Mouse (Mus musculus) neural tube, embryonic 11.5 days (tissue): Measurements from ENCODE around the gene Syngr3. TPM values are rescaled to one million over a fixed set of nuclear protein-coding genes. Genes with fewer than 3 reads are reported as not detected.

ENCODE experiments used
- ATAC-seq: fragments of 200-750 bp; cut with Nextera tagmentation; 2 replicates; pipeline ENCODE4 v1.8.0; 2017; ENCODE audit warnings: moderate number of reproducible peaks, mild to moderate bottlenecking, moderate TSS enrichment, moderate library complexity; ENCODE audit not compliant: insufficient read depth, low FRiP score, low TSS enrichment
- DNase-seq: peaks from one replicate; pipeline ENCODE4 v3.0.0-alpha.2; 2015; ENCODE audit warnings: low spot score
- H3K27ac ChIP-seq: fragments of 300-500 bp; sonication (generic); 2 replicates; pipeline ENCODE4 v1.5.1; 2014; ENCODE audit warnings: low read depth, mild to moderate bottlenecking, low read length
- H3K27me3 ChIP-seq: fragments of 300-500 bp; sonication (generic); 2 replicates; pipeline ENCODE4 v1.6.1; 2014; ENCODE audit warnings: mild to moderate bottlenecking, low read length, mixed read lengths; ENCODE audit not compliant: control insufficient read depth, insufficient read depth
- H3K36me3 ChIP-seq: fragments of 300-500 bp; sonication (generic); 2 replicates; pipeline ENCODE4 v1.6.1; 2014; ENCODE audit warnings: mild to moderate bottlenecking, low read length, moderate library complexity, mixed read lengths; ENCODE audit not compliant: control insufficient read depth, insufficient read depth
- H3K4me1 ChIP-seq: fragments of 300-500 bp; sonication (generic); 2 replicates; pipeline ENCODE4 v1.6.1; 2014; ENCODE audit warnings: low read length, mixed read lengths; ENCODE audit not compliant: control insufficient read depth, insufficient read depth
- H3K4me2 ChIP-seq: fragments of 300-500 bp; sonication (generic); 2 replicates; pipeline ENCODE4 v1.6.1; 2014; ENCODE audit warnings: low read depth, mild to moderate bottlenecking, moderate library complexity
- H3K4me3 ChIP-seq: fragments of 300-500 bp; sonication (generic); 2 replicates; pipeline ENCODE4 v1.5.1; 2014; ENCODE audit warnings: low read depth, low read length
- H3K9ac ChIP-seq: fragments of 300-500 bp; sonication (generic); 2 replicates; pipeline ENCODE4 v1.6.1; 2014; ENCODE audit warnings: mild to moderate bottlenecking, low read length
- H3K9me3 ChIP-seq: fragments of 300-500 bp; sonication (generic); 2 replicates; pipeline ENCODE4 v1.6.1; 2016; ENCODE audit warnings: low read length; ENCODE audit not compliant: control insufficient read depth
- WGBS: fragments of 180-500 bp; shearing (Covaris S2); extraction: QIAGEN DNeasy Blood & Tissue Kit; methylation state at CpG from one replicate; pipeline ENCODE4 v1.1.7; 2014; 5-methylcytosine and 5-hydroxymethylcytosine counted together
- polyA plus RNA-seq: library from polyadenylated mRNA; unstranded; fragments of >200 nt; fragmentation: Nextera tagmentation; extraction: Ambion mirVana; gene quantifications from 2 replicates; pipeline ENCODE4 v1.2.1, GENCODE M21; 2014

Gene Syngr3
- polyA plus RNA-seq, 1 experiment from 2014 or later = 18.1 TPM

GRCm38 (mm10) chr17:24696011-24696697 lies 6.4 kb upstream of the Syngr3 start, which contains the start of the genes Gfer and Noxo1:
Gene Gfer (minus strand): TSS chr17:24696156.
Gene Noxo1 (plus strand): TSS chr17:24696234.
- Histone ChIP-seq H3K4me3 (peak within 1 kb of the TSS; percentile 85), H3K27me3 (no peaks in the 10 kb centered on the region; the same call in 1 of the 2 replicates), H3K27ac (peak within 1 kb of the TSS; percentile 47), H3K9me3 (no peaks in the 10 kb centered on the region), H3K9ac (peak within 1 kb of the TSS; percentile 87), H3K4me1 (peaks cover 13% of the 10 kb centered on the region), H3K36me3 (peaks cover 13% of the 10 kb centered on the region), H3K4me2 (peak within 1 kb of the TSS; percentile 68)
- WGBS = under 1% methylated on average over 53 of the region's 76 CpGs
- ATAC-seq (peak; percentile 90), DNase-seq (peak; percentile 92)

- ATAC-seq (peak; percentile 60), DNase-seq (no peak)
- peaks cover 6% of the 10 kb centered on the region for H3K36me3 ChIP-seq
- H3K9me3 ChIP-seq = no peaks in the 10 kb centered on the region
- H3K27ac ChIP-seq = peak overlapping the region; percentile 47
- H3K4me1 ChIP-seq = peaks cover 13% of the 10 kb centered on the region
- WGBS = 9% methylated on average over 40 of the region's 51 CpGs
- peak overlapping the region; percentile 85 for H3K4me3 ChIP-seq
- H3K27me3 ChIP-seq = peaks cover 4% of the 10 kb centered on the region
- peak overlapping the region; percentile 87 for H3K9ac ChIP-seq
- H3K4me2 ChIP-seq = peak overlapping the region; percentile 68
Observed at GRCm38 (mm10) chr17:24695326-24696010, 5.7 kb upstream of the Syngr3 start.

DNA sequence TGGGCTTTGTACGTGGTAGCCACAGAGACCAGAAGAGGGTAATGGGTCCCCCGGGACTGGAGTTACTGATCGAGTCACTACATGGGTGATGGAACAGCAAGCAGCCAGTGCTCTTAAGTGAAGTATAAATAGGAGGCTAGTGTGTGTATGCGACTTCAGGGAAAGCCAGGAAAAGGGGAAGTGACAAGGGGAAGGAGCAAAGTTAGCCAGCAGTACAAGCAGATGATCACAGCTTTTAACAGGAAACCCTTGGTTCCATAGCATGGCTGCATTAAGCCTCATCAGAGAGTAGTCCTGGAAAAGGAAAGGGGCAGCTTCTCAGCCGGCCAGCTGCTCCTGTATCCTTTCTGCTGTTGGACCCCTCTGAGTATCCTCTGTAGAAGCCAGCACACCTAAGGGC lies 2.6 kb upstream of the Syngr3 start:
- DNase-seq (no peak), ATAC-seq (no peak)
- no peak overlapping the region for H3K9ac ChIP-seq
- H3K4me2 ChIP-seq = no peak overlapping the region
- H3K9me3 ChIP-seq = no peaks in the 10 kb centered on the region
- H3K4me3 ChIP-seq = no peak overlapping the region
- WGBS = 87% methylated on average over 5 of the region's 5 CpGs
- H3K27me3 ChIP-seq = peaks cover 28% of the 10 kb centered on the region
- H3K4me1 ChIP-seq = peaks cover 15% of the 10 kb centered on the region
- H3K27ac ChIP-seq = no peak overlapping the region
- no peaks in the 10 kb centered on the region; the same call in 1 of the 2 replicates for H3K36me3 ChIP-seq

- Histone ChIP-seq H3K4me2 (peak overlapping the region; percentile 43), H3K4me3 (peak overlapping the region; percentile 20), H3K27ac (no peak overlapping the region), H3K27me3 (peaks cover 32% of the 10 kb centered on the region), H3K9ac (no peak overlapping the region), H3K9me3 (no peaks in the 10 kb centered on the region), H3K4me1 (peaks cover 8% of the 10 kb centered on the region; the same call in 1 of the 2 replicates), H3K36me3 (no peaks in the 10 kb centered on the region; the same call in 1 of the 2 replicates)
- DNase-seq (no peak), ATAC-seq (no peak)
- 21% methylated on average over 23 of the region's 23 CpGs for WGBS
Observed at GRCm38 (mm10) chr17:24687599-24687998, 2.2 kb downstream of the Syngr3 start.

DNA sequence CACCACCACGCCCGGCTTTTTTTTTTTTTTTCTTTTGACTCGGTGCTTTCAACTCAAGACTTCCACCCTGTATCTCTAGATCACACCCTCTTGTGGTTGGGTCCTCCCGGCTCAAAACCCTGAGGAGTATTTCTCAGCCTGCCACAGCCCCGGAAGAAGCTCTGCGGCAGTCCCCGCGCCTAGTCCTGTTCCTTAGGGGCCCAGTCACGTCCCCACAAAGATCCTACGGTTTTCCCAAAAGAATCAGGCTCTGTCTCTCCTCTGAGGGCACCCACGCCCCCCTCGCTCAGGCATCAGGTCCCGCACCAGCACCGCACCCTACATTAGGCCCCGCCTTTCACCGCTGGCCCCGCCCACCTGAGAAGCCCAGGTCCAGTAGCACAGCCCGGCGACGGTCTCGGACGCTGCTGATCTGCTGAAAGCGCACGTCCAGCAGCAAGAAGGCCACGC lies 2.6 kb downstream of the Syngr3 start:
- Histone ChIP-seq H3K27me3 (peaks cover 32% of the 10 kb centered on the region), H3K9ac (no peak overlapping the region), H3K27ac (no peak overlapping the region), H3K9me3 (no peaks in the 10 kb centered on the region), H3K4me1 (peaks cover 8% of the 10 kb centered on the region; the same call in 1 of the 2 replicates), H3K36me3 (no peaks in the 10 kb centered on the region), H3K4me2 (peak overlapping the region; percentile 43), H3K4me3 (peak overlapping the region; percentile 20)
- ATAC-seq = 0 out of 2 replicates have a peak, but pooled peaks have one; percentile 41
- WGBS = 1% methylated on average over 24 of the region's 25 CpGs
- peak; percentile 43 for DNase-seq

DNA sequence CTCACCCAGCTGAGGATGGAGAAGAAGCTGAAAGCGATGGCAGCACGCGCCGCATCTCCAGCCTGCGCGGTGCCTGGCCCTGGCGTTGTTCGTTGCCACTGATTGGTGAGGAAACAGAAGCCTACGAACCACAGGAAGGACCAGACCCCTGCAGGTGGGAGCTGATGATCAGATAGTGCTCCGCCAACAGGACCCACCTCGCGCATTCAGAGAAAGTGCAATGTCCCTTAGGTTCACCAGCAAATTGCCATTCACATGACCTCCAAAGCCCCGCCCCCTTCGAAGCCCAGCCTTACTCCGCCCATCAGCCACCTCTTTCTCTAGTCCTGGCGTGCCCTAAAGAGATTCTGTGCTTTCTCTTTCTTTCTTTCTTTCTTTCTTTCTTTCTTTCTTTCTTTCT lies 3.2 kb downstream of the Syngr3 start:
- Histone ChIP-seq H3K4me1 (peaks cover 8% of the 10 kb centered on the region; the same call in 1 of the 2 replicates), H3K4me2 (peak overlapping the region; percentile 19; the same call in 1 of the 2 replicates), H3K9ac (no peak overlapping the region), H3K36me3 (peaks cover 1% of the 10 kb centered on the region; the same call in 1 of the 2 replicates), H3K27me3 (peaks cover 32% of the 10 kb centered on the region), H3K9me3 (no peaks in the 10 kb centered on the region), H3K27ac (no peak overlapping the region), H3K4me3 (no peak overlapping the region)
- peak; percentile 45 for DNase-seq
- 23% methylated on average over 16 of the region's 16 CpGs for WGBS
- ATAC-seq = no peak

DNA sequence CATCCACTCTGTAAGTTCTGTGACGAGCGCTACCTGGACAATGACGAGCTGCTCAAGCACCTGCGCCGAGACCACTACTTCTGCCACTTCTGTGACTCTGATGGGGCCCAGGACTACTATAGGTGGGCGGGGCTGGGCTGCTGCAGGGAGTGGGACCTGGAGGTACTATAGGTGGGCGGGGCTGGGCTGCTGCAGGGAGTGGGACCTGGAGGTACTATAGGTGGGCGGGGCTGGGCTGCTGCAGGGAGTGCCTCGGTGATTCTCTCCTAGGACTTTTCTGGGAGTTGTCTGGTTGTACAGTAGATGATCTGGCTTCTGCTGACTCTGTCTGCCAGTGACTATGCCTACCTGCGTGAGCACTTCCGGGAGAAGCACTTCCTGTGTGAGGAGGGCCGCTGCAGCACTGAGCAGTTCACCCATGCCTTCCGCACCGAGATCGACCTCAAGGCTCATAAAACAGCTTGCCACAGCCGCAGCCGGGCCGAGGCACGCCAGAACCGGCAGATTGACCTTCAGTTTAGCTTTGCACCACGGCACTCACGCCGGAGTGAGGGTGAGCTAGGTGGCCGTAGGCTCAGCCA lies 12.2 kb downstream of the Syngr3 start:
- Histone ChIP-seq H3K4me1 (no peaks in the 10 kb centered on the region), H3K4me2 (no peak overlapping the region), H3K27ac (no peak overlapping the region), H3K4me3 (no peak overlapping the region), H3K9me3 (no peaks in the 10 kb centered on the region), H3K27me3 (no peaks in the 10 kb centered on the region), H3K9ac (no peak overlapping the region), H3K36me3 (peaks cover 30% of the 10 kb centered on the region)
- DNase-seq = no peak
- no peak for ATAC-seq
- 87% methylated on average over 24 of the region's 24 CpGs for whole genome bisulfite sequencing

GRCm38 (mm10) chr17:24676877-24677276 lies 12.9 kb downstream of the Syngr3 start:
- Histone ChIP-seq H3K4me2 (no peak overlapping the region), H3K4me1 (0 out of 2 replicates have a peak, but pooled peaks cover 3% of the 10 kb centered on the region), H3K27ac (no peak overlapping the region), H3K4me3 (no peak overlapping the region), H3K9me3 (no peaks in the 10 kb centered on the region), H3K36me3 (peaks cover 30% of the 10 kb centered on the region), H3K9ac (no peak overlapping the region), H3K27me3 (no peaks in the 10 kb centered on the region)
- no peak for ATAC-seq
- no peak for DNase-seq
- WGBS = 97% methylated on average over 5 of the region's 5 CpGs
